Mouse (Mus musculus) erythroblast, embryonic 14.5 days (primary cell): ENCODE results near the gene Lrp4.
"Not testable (repeated sequence)": the region's sequence is repeated elsewhere in the genome, so short reads cannot be mapped to it uniquely, and the experiment has no call there.

Experiments
- GATA1 ChIP-seq: IDR thresholded peaks from 2 replicates; pipeline ENCODE4 v1.6.1; 2012; ENCODE audit warnings: low read length, inconsistent platforms, mixed read lengths
- TAL1 ChIP-seq: IDR thresholded peaks from 3 replicates; pipeline ENCODE4 v1.6.1; 2012; ENCODE audit warnings: low read length, inconsistent platforms, mixed read lengths

DNA sequence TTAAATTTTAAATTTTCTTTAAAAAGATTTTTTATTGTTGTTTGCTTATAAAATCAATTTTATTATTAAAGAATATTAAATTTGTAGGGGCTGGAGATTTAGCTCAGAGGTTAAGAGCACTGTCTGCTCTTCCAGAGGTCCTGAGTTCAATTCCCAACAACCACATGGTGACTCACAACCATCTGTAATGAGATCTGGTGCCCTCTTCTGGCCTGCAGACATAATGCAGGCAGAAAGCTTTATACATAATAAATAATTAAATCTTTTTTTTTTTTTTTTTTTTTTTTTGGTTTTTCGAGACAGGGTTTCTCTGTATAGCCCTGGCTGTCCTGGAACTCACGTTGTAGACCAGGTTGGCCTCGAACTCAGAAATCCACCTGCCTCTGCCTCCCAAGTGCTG is 30.0 kb downstream of the Lrp4 start:
- TF ChIP-seq GATA1, TAL1: not testable (repeated sequence)
